Mouse (Mus musculus) kidney, postnatal 0 days (tissue): ENCODE measurements around the gene Ehbp1l1. TPM values are rescaled to one million over a fixed set of nuclear protein-coding genes. Genes with fewer than 3 reads are reported as not detected.
A peak's percentile ranks its signal among the peaks of the same experiment; 100 is the strongest.

Experiments used
- ATAC-seq: fragments of 200-750 bp; cut with Nextera tagmentation; replicated peaks from 2 replicates; pipeline ENCODE4 v1.8.0; 2017; ENCODE audit warnings: low read depth, moderate number of reproducible peaks, moderate TSS enrichment, moderate library complexity; ENCODE audit not compliant: low FRiP score
- DNase-seq: peaks from one replicate; pipeline ENCODE4 v3.0.0-alpha.2; 2016; ENCODE audit warnings: low spot score
- H3K27ac ChIP-seq: fragments of 300-500 bp; sonication (generic); 2 replicates; pipeline ENCODE4 v1.5.1; 2014; ENCODE audit warnings: mild to moderate bottlenecking
- H3K27me3 ChIP-seq: fragments of 300-500 bp; sonication (generic); 2 replicates; pipeline ENCODE4 v1.6.1; 2014; ENCODE audit warnings: low read length, mixed read lengths; ENCODE audit not compliant: insufficient read depth
- H3K36me3 ChIP-seq: fragments of 300-500 bp; sonication (generic); 2 replicates; pipeline ENCODE4 v1.6.1; 2014; ENCODE audit warnings: low read length, mixed read lengths; ENCODE audit not compliant: insufficient read depth
- H3K4me1 ChIP-seq: fragments of 300-500 bp; sonication (generic); replicated peaks from 2 replicates; pipeline ENCODE4 v1.6.1; 2014; ENCODE audit warnings: antibody characterized with exemption, low read length, mixed read lengths; ENCODE audit not compliant: insufficient read depth
- H3K4me2 ChIP-seq: fragments of 300-500 bp; sonication (generic); 2 replicates; pipeline ENCODE4 v1.6.1; 2014; ENCODE audit warnings: mild to moderate bottlenecking, low read length, moderate library complexity, mixed read lengths
- H3K4me3 ChIP-seq: fragments of 300-500 bp; sonication (generic); replicated peaks from 2 replicates; pipeline ENCODE4 v1.5.1; 2014; ENCODE audit warnings: low read depth, low read length
- H3K9ac ChIP-seq: fragments of 300-500 bp; sonication (generic); 2 replicates; pipeline ENCODE4 v1.6.1; 2014; ENCODE audit warnings: low read depth, low read length
- H3K9me3 ChIP-seq: fragments of 300-500 bp; sonication (generic); replicated peaks from 2 replicates; pipeline ENCODE4 v1.6.1; 2016; ENCODE audit warnings: low read length, inconsistent platforms, mixed read lengths
- CTCF ChIP-seq: IDR thresholded peaks from 2 replicates; pipeline ENCODE4 v1.5.1; 2016; ENCODE audit warnings: antibody characterized with exemption, low read depth, mild to moderate bottlenecking, moderate library complexity
- WGBS: fragments of 180-500 bp; shearing (Covaris S2); extraction: QIAGEN DNeasy Blood & Tissue Kit; methylation state at CpG from one replicate; pipeline ENCODE4 v1.1.7; 2014; 5-methylcytosine and 5-hydroxymethylcytosine counted together
- polyA plus RNA-seq: library from polyadenylated mRNA; unstranded; fragments of >200 nt; fragmentation: Nextera tagmentation; extraction: Ambion mirVana; gene quantifications from 2 replicates; pipeline ENCODE4 v1.2.1, GENCODE M21; 2015

Gene Ehbp1l1
- polyA plus RNA-seq, 1 experiment from 2014 or later = 14.3 TPM

DNA sequence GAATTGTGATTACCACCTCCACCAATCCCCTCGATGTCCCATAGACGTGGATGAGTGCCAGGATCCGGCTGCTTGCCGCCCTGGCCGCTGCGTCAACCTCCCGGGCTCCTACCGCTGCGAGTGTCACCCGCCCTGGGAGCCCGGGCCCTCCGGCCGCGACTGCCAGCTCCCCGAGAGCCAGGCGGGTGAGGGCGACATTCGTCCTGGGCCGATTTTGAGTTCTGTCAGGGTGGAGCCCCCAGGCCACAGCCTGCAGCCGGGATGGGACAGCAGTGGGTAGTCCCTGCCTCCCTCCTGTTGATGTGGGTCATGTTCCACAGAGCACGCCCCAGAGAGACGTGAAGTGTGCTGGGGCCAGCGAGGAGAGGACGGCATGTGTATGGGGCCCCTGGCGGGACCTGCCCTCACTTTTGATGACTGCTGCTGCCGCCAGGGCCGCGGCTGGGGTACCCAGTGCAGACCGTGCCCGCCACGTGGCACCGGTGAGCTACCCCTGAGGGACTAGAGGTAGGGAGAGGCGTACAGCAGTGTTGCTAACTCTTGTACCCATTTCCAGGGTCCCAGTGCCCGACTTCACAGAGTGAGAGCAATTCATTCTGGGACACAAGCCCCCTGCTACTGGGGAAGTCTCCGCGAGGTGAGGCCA, 31.0 kb upstream of the Ehbp1l1 start:
- Histone ChIP-seq H3K36me3 (peaks cover 48% of the 10 kb centered on the region), H3K4me2 (peak overlapping the region; percentile 43), H3K9ac (0 out of 2 replicates have a peak overlapping the region, but pooled peaks have one; percentile 23), H3K27ac (no peak overlapping the region), H3K4me3 (0 out of 2 replicates have a peak overlapping the region, but pooled peaks have one; percentile 4), H3K4me1 (peaks cover 8% of the 10 kb centered on the region; the same call in 1 of the 2 replicates), H3K9me3 (no peaks in the 10 kb centered on the region), H3K27me3 (no peaks in the 10 kb centered on the region; the same call in 1 of the 2 replicates)
- 29% methylated on average over 36 of the region's 36 CpGs for WGBS
- ATAC-seq (no peak), DNase-seq (no peak)
- TF ChIP-seq CTCF = no peak

GRCm38 (mm10) chr19:5756321-5756985, 30.3 kb upstream of the Ehbp1l1 start:
- no peaks in the 10 kb centered on the region; the same call in 1 of the 2 replicates for H3K27me3 ChIP-seq
- no peak for TF ChIP-seq CTCF
- no peak overlapping the region for H3K4me3 ChIP-seq
- H3K4me1 ChIP-seq = peaks cover 8% of the 10 kb centered on the region; the same call in 1 of the 2 replicates
- no peak overlapping the region for H3K9ac ChIP-seq
- 23% methylated on average over 27 of the region's 29 CpGs for WGBS
- DNase-seq (peak; percentile 43), ATAC-seq (no peak)
- no peak overlapping the region for H3K27ac ChIP-seq
- H3K36me3 ChIP-seq = peaks cover 42% of the 10 kb centered on the region
- H3K4me2 ChIP-seq = peak overlapping the region; percentile 43
- H3K9me3 ChIP-seq = no peaks in the 10 kb centered on the region

GRCm38 (mm10) chr19:5751742-5752141, 25.6 kb upstream of the Ehbp1l1 start:
- peak overlapping the region; percentile 18; the same call in 1 of the 2 replicates for H3K4me2 ChIP-seq
- 14% methylated on average over 20 of the region's 20 CpGs for WGBS
- ATAC-seq = 0 out of 2 replicates have a peak, but pooled peaks have one; percentile 34

GRCm38 (mm10) chr19:5750951-5751350, 24.8 kb upstream of the Ehbp1l1 start:
- Histone ChIP-seq H3K27me3 (peaks cover 7% of the 10 kb centered on the region), H3K4me1 (peaks cover 5% of the 10 kb centered on the region), H3K4me2 (no peak overlapping the region), H3K36me3 (0 out of 2 replicates have a peak, but pooled peaks cover 2% of the 10 kb centered on the region), H3K27ac (no peak overlapping the region), H3K9me3 (no peaks in the 10 kb centered on the region), H3K4me3 (no peak overlapping the region), H3K9ac (no peak overlapping the region)
- ATAC-seq (no peak), DNase-seq (no peak)
- TF ChIP-seq CTCF = no peak
- 21% methylated on average over 22 of the region's 22 CpGs for WGBS

More at GRCm38 (mm10) chr19:5751742-5752141, 25.6 kb upstream of the Ehbp1l1 start:
- Histone ChIP-seq H3K9ac (no peak overlapping the region), H3K36me3 (0 out of 2 replicates have a peak, but pooled peaks cover 2% of the 10 kb centered on the region), H3K27me3 (peaks cover 7% of the 10 kb centered on the region), H3K27ac (no peak overlapping the region), H3K4me1 (peaks cover 6% of the 10 kb centered on the region; the same call in 1 of the 2 replicates), H3K9me3 (no peaks in the 10 kb centered on the region), H3K4me3 (no peak overlapping the region)
- TF ChIP-seq CTCF = no peak
- DNase-seq = peak; percentile 57

GRCm38 (mm10) chr19:5749476-5749875, 23.4 kb upstream of the Ehbp1l1 start:
- no peaks in the 10 kb centered on the region for H3K9me3 ChIP-seq
- ATAC-seq (no peak), DNase-seq (no peak)
- TF ChIP-seq CTCF = no peak
- WGBS = 70% methylated on average over 6 of the region's 6 CpGs
- H3K27ac ChIP-seq = no peak overlapping the region
- H3K4me3 ChIP-seq = no peak overlapping the region
- H3K4me1 ChIP-seq = peaks cover 15% of the 10 kb centered on the region
- no peak overlapping the region for H3K9ac ChIP-seq
- no peak overlapping the region for H3K4me2 ChIP-seq
- no peaks in the 10 kb centered on the region for H3K36me3 ChIP-seq
- peaks cover 7% of the 10 kb centered on the region for H3K27me3 ChIP-seq

- Histone ChIP-seq H3K9ac (no peak overlapping the region), H3K4me1 (peaks cover 23% of the 10 kb centered on the region), H3K9me3 (no peaks in the 10 kb centered on the region), H3K4me2 (no peak overlapping the region), H3K27me3 (peaks cover 7% of the 10 kb centered on the region; the same call in 1 of the 2 replicates), H3K27ac (no peak overlapping the region), H3K36me3 (no peaks in the 10 kb centered on the region), H3K4me3 (no peak overlapping the region)
- DNase-seq = no peak
- no peak for ATAC-seq
- TF ChIP-seq CTCF = no peak
- WGBS = 59% methylated on average over 12 of the region's 12 CpGs
Observed at GRCm38 (mm10) chr19:5746907-5747363, 20.8 kb upstream of the Ehbp1l1 start.
